Mouse (Mus musculus): ENCODE data around the gene Cpeb3.

Gene Cpeb3

GRCm38 (mm10) chr19:37048507-37048906, 159.9 kb downstream of the Cpeb3 start:
- no peak for DNase-seq (ENCODE audit: low read depth, low spot score)

GRCm38 (mm10) chr19:37044431-37044830, 164.0 kb downstream of the Cpeb3 start:
- no peak for DNase-seq (ENCODE audit: low read depth, low spot score)

- no peak for DNase-seq (ENCODE audit: low read depth, low spot score)
These were observed 167.5 kb downstream of the Cpeb3 start for GRCm38 (mm10) chr19:37040906-37041305.

- no peak for DNase-seq (ENCODE audit: low read depth, low spot score)
These were observed 176.0 kb downstream of the Cpeb3 start for GRCm38 (mm10) chr19:37032364-37032763.

GRCm38 (mm10) chr19:37031446-37031845, 177.0 kb downstream of the Cpeb3 start:
- no peak for DNase-seq (ENCODE audit: low read depth, low spot score)

GRCm38 (mm10) chr19:37029771-37030170, 178.6 kb downstream of the Cpeb3 start:
- peak; percentile 61 for DNase-seq (ENCODE audit: low read depth, low spot score)

- no peak for DNase-seq (ENCODE audit: low read depth, low spot score)
These were observed 182.0 kb downstream of the Cpeb3 start for GRCm38 (mm10) chr19:37026408-37026807.

- DNase-seq (ENCODE audit: low read depth, low spot score), result no peak
These were observed 182.5 kb downstream of the Cpeb3 start for GRCm38 (mm10) chr19:37025839-37026319.

GRCm38 (mm10) chr19:37022146-37022545, 186.3 kb downstream of the Cpeb3 start:
- DNase-seq (ENCODE audit: low read depth, low spot score), result no peak

- no peak for DNase-seq (ENCODE audit: low read depth, low spot score)
These were observed 187.4 kb downstream of the Cpeb3 start for GRCm38 (mm10) chr19:37020951-37021350.

- no peak for DNase-seq (ENCODE audit: low read depth, low spot score)
These were observed 187.9 kb downstream of the Cpeb3 start for GRCm38 (mm10) chr19:37020531-37020930.

- no peak for DNase-seq (ENCODE audit: low read depth, low spot score)
These were observed 189.5 kb downstream of the Cpeb3 start for GRCm38 (mm10) chr19:37018931-37019330.

- no peak for DNase-seq (ENCODE audit: low read depth, low spot score)
These were observed 190.0 kb downstream of the Cpeb3 start for GRCm38 (mm10) chr19:37018411-37018810.

GRCm38 (mm10) chr19:37016890-37017289, 191.5 kb downstream of the Cpeb3 start:
- no peak for DNase-seq (ENCODE audit: low read depth, low spot score)

GRCm38 (mm10) chr19:37014173-37014939, 194.0 kb downstream of the Cpeb3 start:
- no peak for DNase-seq (ENCODE audit: low read depth, low spot score)

- DNase-seq (ENCODE audit: low read depth, low spot score), result no peak
These were observed 194.9 kb downstream of the Cpeb3 start for GRCm38 (mm10) chr19:37013461-37013860.

- DNase-seq (ENCODE audit: low read depth, low spot score), result no peak
These were observed 198.5 kb downstream of the Cpeb3 start for GRCm38 (mm10) chr19:37009878-37010281.

GRCm38 (mm10) chr19:37004557-37004956, 203.8 kb downstream of the Cpeb3 start:
- no peak for DNase-seq (ENCODE audit: low read depth, low spot score)
